Mouse (Mus musculus) limb, embryonic 15.5 days (tissue): ENCODE data around the gene Zfp773. TPM values are rescaled to one million over a fixed set of nuclear protein-coding genes. Genes with fewer than 3 reads are reported as not detected.

Experiments
- polyA plus RNA-seq: library from polyadenylated mRNA; unstranded; fragments of >200 nt; fragmentation: Nextera tagmentation; extraction: Ambion mirVana; gene quantifications from 2 replicates; pipeline ENCODE4 v1.2.1, GENCODE M21; 2015

The Zfp773 gene
- polyA plus RNA-seq, 1 experiment from 2014 or later, result 2.5 TPM

Other genes with a start within 250 kb of the Zfp773 start
- gene Aurkc, start 141.5 kb downstream of the Zfp773 start, polyA plus RNA-seq, result not detected in 2 replicates
- 13.6 and 14.1 TPM in 2 replicates for gene Zfp954, start 15.3 kb downstream of the Zfp773 start, polyA plus RNA-seq
- 2.2 and 2.9 TPM in 2 replicates for gene Zfp418, start 34.6 kb upstream of the Zfp773 start, polyA plus RNA-seq
- gene Zfp772, start 73.2 kb upstream of the Zfp773 start, polyA plus RNA-seq, result 10.7 TPM in 2 replicates
- gene Vmn2r29, start 110.6 kb upstream of the Zfp773 start, polyA plus RNA-seq, result 0.38 and 1.4 TPM in 2 replicates
- gene Gm45844, start 141.5 kb upstream of the Zfp773 start, polyA plus RNA-seq, result 4.4 and 4.6 TPM in 2 replicates
- 56.4 and 57.0 TPM in 2 replicates for gene Clcn4, start 164.1 kb upstream of the Zfp773 start, polyA plus RNA-seq
- 0.04 TPM in 1 of 2 replicates, not detected in the other for gene Vmn2r30, start 200.9 kb upstream of the Zfp773 start, polyA plus RNA-seq
- 0.62 TPM in 1 of 2 replicates, not detected in the other for gene Gm45783, start 237.8 kb upstream of the Zfp773 start, polyA plus RNA-seq